Mouse (Mus musculus) CH12.LX (cell line): ENCODE measurements around the gene Bfsp2. TPM values are rescaled to one million over a fixed set of nuclear protein-coding genes. Genes with fewer than 3 reads are reported as not detected.

Experiments
- DNase-seq: peaks from one replicate; pipeline ENCODE4 v3.0.0-alpha.2; 2013; ENCODE audit errors: extremely low read depth
- H3K27ac ChIP-seq: 2 replicates; pipeline ENCODE4 v1.5.1; 2012; ENCODE audit warnings: low read depth, mild to moderate bottlenecking, control low read depth, moderate library complexity; ENCODE audit not compliant: insufficient read depth
- H3K27me3 ChIP-seq: replicated peaks from 2 replicates; pipeline ENCODE3; 2012; ENCODE audit warnings: inconsistent platforms
- H3K36me3 ChIP-seq, 2 experiments: replicated peaks in 1 of 2; 2 replicates each; pipeline versions ENCODE3 to v1.6.1; 2012; ENCODE audit warnings: inconsistent platforms in 1 of 2, low read length in 1 of 2, mild to moderate bottlenecking in 1 of 2, mixed read lengths in 1 of 2, moderate library complexity in 1 of 2; ENCODE audit not compliant: control insufficient read depth in 1 of 2, insufficient read depth in 1 of 2
- H3K4me1 ChIP-seq, 2 experiments: 2 replicates each; pipeline ENCODE4 v1.6.1; 2012; ENCODE audit warnings: inconsistent platforms in 1 of 2, moderate library complexity in 1 of 2; ENCODE audit not compliant: insufficient read depth in 2 of 2, control insufficient read depth in 1 of 2
- H3K4me2 ChIP-seq: 2 replicates; pipeline ENCODE4 v1.6.1; 2012; ENCODE audit warnings: low read depth, mild to moderate bottlenecking, control low read depth; ENCODE audit not compliant: poor library complexity, insufficient read depth, severe bottlenecking
- H3K4me3 ChIP-seq, 3 experiments: fragments of 150-350 bp in 1 of 3; sonication (generic) in 1 of 3; replicated peaks in 1 of 3; 2 replicates each; pipeline versions ENCODE3 to v1.5.1; 2011 to 2012; ENCODE audit warnings: low read depth in 2 of 3, low read length in 2 of 3, mild to moderate bottlenecking in 2 of 3, moderate library complexity in 2 of 3, control low read depth in 1 of 3, improper control_type of control experiment in 1 of 3, inconsistent platforms in 1 of 3, mixed read lengths in 1 of 3; ENCODE audit not compliant: poor library complexity in 1 of 3
- H3K79me2 ChIP-seq: replicated peaks from 2 replicates; pipeline ENCODE4 v1.6.1; 2012; ENCODE audit warnings: mild to moderate bottlenecking, moderate library complexity; ENCODE audit not compliant: control insufficient read depth, poor library complexity, insufficient read depth, severe bottlenecking; ENCODE audit errors: extremely low read depth
- H3K9ac ChIP-seq: 2 replicates; pipeline ENCODE4 v1.6.1; 2012; ENCODE audit warnings: low read depth, mild to moderate bottlenecking, control low read depth, moderate library complexity; ENCODE audit not compliant: insufficient read depth
- H3K9me3 ChIP-seq: replicated peaks from 2 replicates; pipeline ENCODE3; 2012; ENCODE audit warnings: low read length, inconsistent platforms, mixed read lengths
- CTCF ChIP-seq, 2 experiments: IDR thresholded peaks in 1 of 2; conservative IDR thresholded peaks in 1 of 2; 2 replicates each; pipeline ENCODE4 v1.5.1; 2011 to 2012; ENCODE audit warnings: low read depth in 2 of 2, low read length in 2 of 2, improper control_type of control experiment in 1 of 2, inconsistent platforms in 1 of 2, mild to moderate bottlenecking in 1 of 2, moderate library complexity in 1 of 2
- EP300 ChIP-seq: IDR thresholded peaks from 2 replicates; pipeline ENCODE4 v1.6.1; 2011; ENCODE audit warnings: low read length, improper control_type of control experiment
- HCFC1 ChIP-seq: IDR thresholded peaks from 2 replicates; pipeline ENCODE4 v1.6.1; 2012; ENCODE audit warnings: low read depth, mild to moderate bottlenecking, inconsistent platforms, low read length, improper control_type of control experiment
- IRF4 ChIP-seq: IDR thresholded peaks from 2 replicates; pipeline ENCODE4 v1.6.1; 2014; ENCODE audit warnings: low read depth, mild to moderate bottlenecking, inconsistent platforms, low read length, improper control_type of control experiment
- JUND ChIP-seq: conservative IDR thresholded peaks from 2 replicates; pipeline ENCODE4 v1.6.1; 2011; ENCODE audit warnings: low read depth, low read length, improper control_type of control experiment
- MAX ChIP-seq: IDR thresholded peaks from 2 replicates; pipeline ENCODE4 v1.6.1; 2011; ENCODE audit warnings: low read length, improper control_type of control experiment
- MAZ ChIP-seq: IDR thresholded peaks from 2 replicates; pipeline ENCODE4 v1.6.1; 2012; ENCODE audit warnings: low read depth, mild to moderate bottlenecking, inconsistent platforms, low read length, improper control_type of control experiment, moderate library complexity
- MYC ChIP-seq: IDR thresholded peaks from 2 replicates; pipeline ENCODE4 v1.6.1; 2011; ENCODE audit warnings: low read depth, mild to moderate bottlenecking, improper control_type of control experiment, low read length
- RAD21 ChIP-seq: IDR thresholded peaks from 2 replicates; pipeline ENCODE4 v1.6.1; 2011; ENCODE audit warnings: low read depth, mild to moderate bottlenecking, low read length, improper control_type of control experiment, moderate library complexity
- SMC3 ChIP-seq: IDR thresholded peaks from 2 replicates; pipeline ENCODE4 v1.6.1; 2011; ENCODE audit warnings: low read depth, low read length, improper control_type of control experiment
- ZKSCAN1 ChIP-seq: IDR thresholded peaks from 2 replicates; pipeline ENCODE4 v1.6.1; 2012; ENCODE audit warnings: low read depth, inconsistent platforms, low read length, improper control_type of control experiment, borderline replicate concordance
- ZNF384 ChIP-seq: IDR thresholded peaks from 2 replicates; pipeline ENCODE4 v1.6.1; 2012; ENCODE audit warnings: low read depth, low read length, improper control_type of control experiment, inconsistent platforms
- dilution Hi-C: fragments of 300-500 bp; cut with MboI; formaldehyde crosslinking; loops from 2 replicates; pipeline ENCODE4 v1.14.3; 2020; ENCODE audit warnings: low sequenced_read_pairs; ENCODE audit not compliant: extremely low pct_unique_long_range_greater_than_20kb, extremely low pct_ligation_motif_present
- in situ Hi-C: fragments of 300-500 bp; cut with MboI; formaldehyde crosslinking; loops from 3 replicates; pipeline ENCODE4 v1.14.3; 2019; ENCODE audit warnings: low sequenced_read_pairs, low pct_ligation_motif_present, low pct_unique_long_range_greater_than_20kb, mixed read lengths
- polyA plus RNA-seq: library from polyadenylated mRNA; unstranded; fragments of >175 nt; gene quantifications from 2 replicates; pipeline ENCODE4 v1.2.1, GENCODE M21; 2012; ENCODE audit warnings: low read depth; ENCODE audit not compliant: insufficient read length
- total RNA-seq, 2 experiments: library from RNA; depleted of rRNA; stranded (reverse); fragments of 300-350 nt in 1 of 2; fragments of >200 nt in 1 of 2; gene quantifications; 2 replicates each; pipeline ENCODE4 v1.2.3; 2012 to 2014

Gene Bfsp2
- total and polyA plus RNA-seq, 3 experiments: 0.64 to 4.8 (median 3.4) TPM

- peaks cover 4 to 34% of the 10 kb centered on the region in 2 experiments for H3K4me1 ChIP-seq
- no peaks in the 10 kb centered on the region for H3K36me3 ChIP-seq
- no peak for TF ChIP-seq SMC3
- no peak for TF ChIP-seq MAZ
- H3K27ac ChIP-seq: no peak overlapping the region
- H3K27me3 ChIP-seq: no peaks in the 10 kb centered on the region
- no peak overlapping the region for H3K4me3 ChIP-seq
- in situ Hi-C loops: no loop called here
- H3K9me3 ChIP-seq: no peaks in the 10 kb centered on the region
- H3K4me2 ChIP-seq: no peak overlapping the region
- no peaks in the 10 kb centered on the region for H3K79me2 ChIP-seq
- dilution Hi-C loops: no loop called here
- no peak overlapping the region for H3K9ac ChIP-seq
- DNase-seq: no peak
Measured at GRCm38 (mm10) chr9:103459839-103460238, 20.4 kb downstream of the Bfsp2 start.

DNA sequence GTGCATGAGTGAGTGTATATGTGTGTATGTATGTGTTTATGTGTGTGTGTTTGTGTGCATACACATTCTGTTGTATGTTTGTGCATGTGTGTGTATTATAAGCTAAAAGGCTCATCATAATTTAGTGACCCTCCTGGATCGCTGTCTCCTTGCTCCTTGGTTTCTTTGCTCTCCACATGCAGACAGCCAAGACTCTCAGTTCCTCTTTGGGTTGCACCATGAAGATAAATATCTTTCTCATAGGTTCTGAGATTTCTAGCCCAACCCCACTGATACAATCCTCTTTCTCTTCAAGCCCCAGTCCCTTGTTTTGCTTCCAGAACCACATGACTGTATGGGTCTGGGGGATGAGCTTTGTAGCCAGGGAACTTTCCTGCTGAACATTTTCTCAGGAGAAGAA lies 20.9 kb downstream of the Bfsp2 start:
- dilution Hi-C loops (no loop called here), in situ Hi-C loops (no loop called here)
- Histone ChIP-seq H3K4me1 (peaks cover 4 to 37% of the 10 kb centered on the region in 2 experiments), H3K4me3 (no peak overlapping the region), H3K27ac (no peak overlapping the region), H3K4me2 (no peak overlapping the region), H3K27me3 (no peaks in the 10 kb centered on the region), H3K9me3 (no peaks in the 10 kb centered on the region), H3K36me3 (no peaks in the 10 kb centered on the region), H3K9ac (no peak overlapping the region), H3K79me2 (no peaks in the 10 kb centered on the region)
- TF ChIP-seq EP300: peak; percentile 59
- TF ChIP-seq MAX: 0 out of 2 replicates have a peak, but pooled peaks have one; percentile 10
- TF ChIP-seq HCFC1: no peak
- TF ChIP-seq ZNF384: no peak
- peak; percentile 67 for TF ChIP-seq IRF4
- no peak for DNase-seq

- Histone ChIP-seq H3K36me3 (peaks cover 0 to under 1% of the 10 kb centered on the region in 2 experiments), H3K79me2 (no peaks in the 10 kb centered on the region), H3K9ac (no peak overlapping the region), H3K4me2 (peak overlapping the region; percentile 2; the same call in 1 of the 2 replicates), H3K27me3 (no peaks in the 10 kb centered on the region), H3K4me3 (no peak overlapping the region), H3K9me3 (peaks cover 4% of the 10 kb centered on the region), H3K27ac (no peak overlapping the region), H3K4me1 (peaks cover 3 to 30% of the 10 kb centered on the region in 2 experiments)
- dilution Hi-C loops (no loop called here), in situ Hi-C loops (no loop called here)
- TF ChIP-seq JUND (no peak), CTCF (conservative IDR thresholded peaks at IDR 0.05 in 1 of 2, IDR thresholded peaks at IDR 0.05 in 1 of 2; ENCODE audit: low read depth in 2 of 2, low read length in 2 of 2) (no peak), RAD21 (no peak), ZNF384 (no peak), ZKSCAN1 (no peak), MYC (no peak)
- DNase-seq: no peak
Measured at GRCm38 (mm10) chr9:103449651-103450050, 30.6 kb downstream of the Bfsp2 start.
